Mouse (Mus musculus) E14TG2a.4 (cell line): ENCODE data around the gene Akr1a1.

Experiments
- CTCF ChIP-seq: conservative IDR thresholded peaks from 2 replicates; pipeline ENCODE4 v1.5.1; 2014; ENCODE audit warnings: low read length
- POU5F1 ChIP-seq: IDR thresholded peaks from 2 replicates; pipeline ENCODE4 v1.6.1; 2014; ENCODE audit warnings: low read length, borderline replicate concordance

DNA sequence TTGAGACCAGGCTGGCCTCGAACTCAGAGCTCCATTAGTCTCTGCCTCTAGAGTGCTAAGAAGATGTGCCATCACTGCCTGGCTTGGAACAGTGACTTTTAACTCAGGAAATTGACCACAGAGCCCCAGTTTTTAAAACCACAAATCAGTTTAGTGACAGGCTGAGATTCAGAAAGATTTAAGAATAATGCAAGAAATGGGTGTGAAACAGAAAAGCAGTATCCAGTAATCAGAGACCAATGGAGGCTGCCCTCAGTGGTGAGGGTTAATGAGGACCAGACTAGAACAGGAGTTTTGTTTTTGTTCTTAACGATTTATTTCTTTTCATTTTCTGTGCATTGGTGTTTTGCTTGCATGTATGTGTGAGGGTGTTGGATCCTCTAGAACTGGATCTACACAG lies 33.2 kb upstream of the Akr1a1 start:
- no peak for TF ChIP-seq CTCF
- no peak for TF ChIP-seq POU5F1
